In the genomic region with DNA sequence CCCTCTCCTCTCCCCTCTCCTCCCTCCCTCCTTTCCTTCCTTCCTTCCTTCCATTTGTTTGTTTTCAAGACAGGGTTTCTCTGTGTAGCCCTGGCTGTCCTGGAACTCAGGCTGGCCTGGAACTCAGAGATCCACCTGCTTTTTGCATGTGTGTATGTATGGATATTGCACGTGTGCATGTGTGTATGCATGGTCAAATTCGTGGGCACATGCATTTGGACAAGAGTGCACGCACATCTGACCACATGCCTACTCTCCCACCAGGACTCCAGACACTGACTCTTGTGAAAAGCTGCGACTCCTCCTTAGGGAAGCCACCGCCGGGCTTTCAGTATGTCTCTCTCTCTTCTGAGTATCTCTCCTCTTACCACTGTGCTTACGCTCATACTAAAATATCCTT, we compare ENCODE assay signal across 11 mouse cellular contexts. TPM values are rescaled to one million over a fixed set of nuclear protein-coding genes. Genes with fewer than 3 reads are reported as not detected.
A peak's percentile ranks its signal among the peaks of the same experiment; 100 is the strongest.
DNase-seq lines count a peak whose midpoint lies in the region; ATAC-seq and TF ChIP-seq lines count a peak whose summit lies in the region.
"Had no signal": no experiment of that assay in that cellular context is flagged by ENCODE, and none has a peak within 500 bp of the region (broad histone marks: within the 10 kb centered on the region; RNA-seq: fewer than 3 reads in every experiment).

No protein-coding gene starts in this region.

- no peak for ATAC-seq in forebrain, embryonic 13.5 days
- ATAC-seq in neural tube, embryonic 11.5 days (ENCODE audit: insufficient read depth, low FRiP score, low TSS enrichment), result peak; percentile 26; the same call in 1 of the 2 replicates
- ATAC-seq: Patski had no signal

- peak overlapping the region; percentile 31 for H3K4me3 ChIP-seq in forebrain, embryonic 10.5 days
- no peak overlapping the region for H3K4me3 ChIP-seq in forebrain, embryonic 13.5 days
- H3K4me3 ChIP-seq in layer of hippocampus, adult 2 months, result no peak overlapping the region
- no peak overlapping the region for H3K4me3 ChIP-seq in neural tube, embryonic 11.5 days (ENCODE audit: low read depth, low read length)

- no peak for DNase-seq in forebrain, embryonic 10.5 days (ENCODE audit: extremely low spot score, low spot score)
- no peak for DNase-seq in layer of hippocampus, adult 2 months (ENCODE audit: low spot score in 2 of 2)
- DNase-seq in layer of hippocampus, adult 18-20 months (ENCODE audit: low spot score in 2 of 2), result no peak
- no peak for DNase-seq in neural tube, embryonic 11.5 days (ENCODE audit: low spot score)
- no peak for DNase-seq in neural tube, embryonic 10.5 days (ENCODE audit: extremely low spot score, low spot score)
- no peak for DNase-seq in adrenal gland, postnatal 10 days
- no peak for DNase-seq in left cerebral cortex, adult 18-20 months (ENCODE audit: low spot score in 2 of 2)
- DNase-seq: cerebellum, adult 8-10 months had no signal

- peaks cover 38% of the 10 kb centered on the region for H3K4me1 ChIP-seq in forebrain, embryonic 10.5 days
- H3K4me1 ChIP-seq in forebrain, embryonic 13.5 days, result peaks cover 14% of the 10 kb centered on the region
- H3K4me1 ChIP-seq in neural tube, embryonic 11.5 days (ENCODE audit: control insufficient read depth, insufficient read depth, low read length), result no peaks in the 10 kb centered on the region; the same call in 1 of the 2 replicates

- TF ChIP-seq CTCF in layer of hippocampus, adult 2 months (conservative IDR thresholded peaks at IDR 0.05), result no peak

- no peaks in the 10 kb centered on the region for H3K36me3 ChIP-seq in forebrain, embryonic 10.5 days (replicated peaks)
- no peaks in the 10 kb centered on the region for H3K36me3 ChIP-seq in forebrain, embryonic 13.5 days (ENCODE audit: poor library complexity, severe bottlenecking)
- H3K36me3 ChIP-seq in neural tube, embryonic 11.5 days (ENCODE audit: control insufficient read depth, insufficient read depth, low read length), result no peaks in the 10 kb centered on the region

- no peak overlapping the region for H3K9ac ChIP-seq in forebrain, embryonic 13.5 days
- H3K9ac ChIP-seq in neural tube, embryonic 11.5 days (ENCODE audit: low read length), result no peak overlapping the region

- no peaks in the 10 kb centered on the region for H3K9me3 ChIP-seq in forebrain, embryonic 10.5 days
- H3K9me3 ChIP-seq in forebrain, embryonic 13.5 days (replicated peaks), result no peaks in the 10 kb centered on the region
- H3K9me3 ChIP-seq in neural tube, embryonic 11.5 days (ENCODE audit: control insufficient read depth, low read length), result no peaks in the 10 kb centered on the region

- H3K27ac ChIP-seq in forebrain, embryonic 10.5 days, result peak overlapping the region; percentile 87
- H3K27ac ChIP-seq in forebrain, embryonic 13.5 days, result no peak overlapping the region
- H3K27ac ChIP-seq in layer of hippocampus, adult 2 months, result peak overlapping the region; percentile 90
- H3K27ac ChIP-seq in neural tube, embryonic 11.5 days (ENCODE audit: low read depth, low read length), result no peak overlapping the region
- H3K27ac ChIP-seq: kidney, postnatal 0 days had no signal

- no peak overlapping the region for H3K4me2 ChIP-seq in forebrain, embryonic 13.5 days
- H3K4me2 ChIP-seq in neural tube, embryonic 11.5 days (ENCODE audit: low read depth), result no peak overlapping the region

- H3K27me3 ChIP-seq in forebrain, embryonic 10.5 days (ENCODE audit: poor library complexity, severe bottlenecking), result no peaks in the 10 kb centered on the region
- H3K27me3 ChIP-seq in forebrain, embryonic 13.5 days, result no peaks in the 10 kb centered on the region
- no peaks in the 10 kb centered on the region for H3K27me3 ChIP-seq in neural tube, embryonic 11.5 days (ENCODE audit: control insufficient read depth, insufficient read depth, low read length)

- 57% methylated on average over 7 of the region's 7 CpGs for WGBS in forebrain, embryonic 10.5 days
- WGBS in forebrain, embryonic 13.5 days, result 56% methylated on average over 7 of the region's 7 CpGs
- 56% methylated on average over 7 of the region's 7 CpGs for WGBS in neural tube, embryonic 11.5 days

RNA-seq across cellular contexts. Expression of gene Adipor2, which starts 0.3 kb away (rescaled TPM):
- polyA plus RNA-seq in forebrain, embryonic 10.5 days (2016; fragmentation: Nextera tagmentation; extraction: Ambion mirVana), result 37.1 and 38.8 TPM in 2 replicates
- 38.3 and 43.1 TPM in 2 replicates for polyA plus RNA-seq in forebrain, embryonic 13.5 days (2015; fragmentation: Nextera tagmentation; extraction: Ambion mirVana)
- total RNA-seq in layer of hippocampus, adult 2 months (2021), result 10 to 100 TPM; 37.1 to 40.5 TPM
- total RNA-seq in layer of hippocampus, adult 18-20 months (2021), result 10 to 100 TPM; 47.1 to 50.6 TPM
- polyA plus RNA-seq in neural tube, embryonic 11.5 days (2014; fragmentation: Nextera tagmentation; extraction: Ambion mirVana), result 20.6 and 21.7 TPM in 2 replicates
- total RNA-seq in adrenal gland, postnatal 10 days (2021), result 100 to 1,000 TPM; 204 to 214 TPM
- 10 to 100 TPM; 39.3 to 40.0 TPM for total RNA-seq in left cerebral cortex, adult 18-20 months (2021)

Comparison
In these comparisons a context has a peak if more than half of its experiments do, and no peak if none do; other contexts are left out.
1. H3K27ac ChIP-seq: peak in forebrain, embryonic 10.5 days (single experiment) and layer of hippocampus, adult 2 months (single experiment); none in forebrain, embryonic 13.5 days (single experiment) and neural tube, embryonic 11.5 days (single experiment).